ENCODE assay signal across 18 mouse cellular contexts in the genomic region with DNA sequence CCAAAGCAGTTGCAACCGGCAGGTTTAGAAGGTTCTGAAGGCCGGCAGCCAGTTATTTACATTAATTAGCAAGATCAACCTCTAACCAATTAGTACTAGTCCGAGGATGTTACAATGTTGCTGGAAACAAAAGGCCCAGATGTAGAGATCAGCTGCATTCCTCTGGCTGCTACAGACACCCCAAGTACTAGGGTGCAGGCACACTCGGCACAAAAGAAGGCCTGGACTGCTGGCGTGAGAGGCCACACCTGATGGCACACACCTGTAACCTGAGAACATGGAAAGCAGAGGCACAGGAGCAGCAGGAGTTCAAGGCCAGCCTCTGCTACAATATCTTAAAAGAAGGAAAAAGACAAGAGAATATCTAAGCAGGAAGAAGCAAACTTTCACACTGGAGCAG.
"Had no signal": no experiment of that assay in that cellular context is flagged by ENCODE, and none has a peak within 500 bp of the region (broad histone marks: within the 10 kb centered on the region; RNA-seq: fewer than 3 reads in every experiment).

No protein-coding gene starts in this region.

- H3K27me3 ChIP-seq: midbrain, embryonic 12.5 days; neural tube, embryonic 13.5 days; neural tube, embryonic 15.5 days had no signal

- H3K9me3 ChIP-seq: neural tube, embryonic 13.5 days; neural tube, embryonic 15.5 days had no signal

- H3K27ac ChIP-seq: midbrain, embryonic 10.5 days; midbrain, embryonic 12.5 days; neural tube, embryonic 13.5 days; neural tube, embryonic 15.5 days had no signal

- H3K4me3 ChIP-seq: midbrain, embryonic 10.5 days; midbrain, embryonic 12.5 days; myocyte; neural tube, embryonic 13.5 days; neural tube, embryonic 15.5 days had no signal

- H3K9ac ChIP-seq: lung, embryonic 14.5 days; midbrain, embryonic 12.5 days; neural tube, embryonic 13.5 days; neural tube, embryonic 15.5 days had no signal

- H3K36me3 ChIP-seq: midbrain, embryonic 10.5 days; midbrain, embryonic 12.5 days; neural tube, embryonic 13.5 days; neural tube, embryonic 15.5 days had no signal

- H3K4me1 ChIP-seq: midbrain, embryonic 10.5 days; midbrain, embryonic 12.5 days; neural tube, embryonic 13.5 days; neural tube, embryonic 15.5 days had no signal

- DNase-seq: lung, adult 18-20 months; lung, embryonic 14.5 days; lung, postnatal 10 days; lung, postnatal 4 days; midbrain, embryonic 14.5 days; retina, postnatal 1 day; right cerebral cortex, adult 18-20 months; right cerebral cortex, postnatal 25 days; right cerebral cortex, postnatal 4 days; spleen, adult 18-20 months; thymus, adult 18-20 months; thymus, postnatal 25 days; thymus, postnatal 4 days had no signal
